Mouse (Mus musculus) myocyte (in vitro differentiated cells): Measurements from ENCODE around the gene Pvr.

Source experiments
- MAX ChIP-seq: IDR thresholded peaks from one replicate; pipeline ENCODE4 v1.6.1; 2011; ENCODE audit warnings: low read depth, mild to moderate bottlenecking, control low read depth
- POLR2A ChIP-seq: IDR thresholded peaks from one replicate; pipeline ENCODE4 v1.6.1; 2011; ENCODE audit warnings: low read depth, mild to moderate bottlenecking, control low read depth, moderate library complexity; ENCODE audit not compliant: insufficient read length
- TCF3 ChIP-seq: IDR thresholded peaks from one replicate; pipeline ENCODE4 v1.6.1; 2011; ENCODE audit warnings: low read depth, control low read depth; ENCODE audit not compliant: insufficient read length

GRCm38 (mm10) chr7:19945821-19946515 is 25.0 kb upstream of the Pvr start:
- TF ChIP-seq POLR2A (no peak), MAX (no peak), TCF3 (no peak)
